Mouse (Mus musculus) cerebellum, adult 2 months (tissue): ENCODE measurements at regions not wholly inside any gene's neighbourhood (a gene's known extent, or its start where the extent isn't known, plus 50 kb on each side); places are given as distances from the start of the nearest gene placed in this dataset.

Experiments
- CTCF ChIP-seq: fragments of 200-500 bp; IDR thresholded peaks from 2 replicates; pipeline ENCODE4 v1.5.1; 2011; ENCODE audit warnings: low read depth, mild to moderate bottlenecking, control low read depth, low read length, moderate library complexity, borderline replicate concordance; ENCODE audit not compliant: insufficient read depth
- POLR2A ChIP-seq: fragments of 200-500 bp; IDR thresholded peaks from 2 replicates; pipeline ENCODE4 v1.6.1; 2011; ENCODE audit warnings: low read length, control low read depth, borderline replicate concordance; ENCODE audit not compliant: insufficient read depth

- no peak for TF ChIP-seq POLR2A
- TF ChIP-seq CTCF: no peak
Observed at GRCm38 (mm10) chr14:73861782-73862181, 200.8 kb downstream of the Gm21750 start.
